Mouse (Mus musculus) liver, embryonic 15.5 days (tissue): ENCODE measurements around the gene Fndc3b. TPM values are rescaled to one million over a fixed set of nuclear protein-coding genes. Genes with fewer than 3 reads are reported as not detected.

Experiments used
- ATAC-seq: fragments of 200-750 bp; cut with Nextera tagmentation; 2 replicates; pipeline ENCODE4 v1.8.0; 2017; ENCODE audit warnings: moderate number of reproducible peaks, mild to moderate bottlenecking, moderate library complexity; ENCODE audit not compliant: insufficient read depth
- H3K27ac ChIP-seq: fragments of 300-500 bp; sonication (generic); replicated peaks from 2 replicates; pipeline ENCODE4 v1.5.1; 2015; ENCODE audit warnings: mild to moderate bottlenecking, inconsistent platforms
- H3K27me3 ChIP-seq: fragments of 300-500 bp; sonication (generic); 2 replicates; pipeline ENCODE4 v1.6.1; 2015; ENCODE audit warnings: mild to moderate bottlenecking, inconsistent platforms
- H3K36me3 ChIP-seq: fragments of 300-500 bp; sonication (generic); replicated peaks from 2 replicates; pipeline ENCODE4 v1.6.1; 2015; ENCODE audit warnings: moderate library complexity, mild to moderate bottlenecking, inconsistent platforms
- H3K4me1 ChIP-seq: fragments of 300-500 bp; sonication (generic); replicated peaks from 2 replicates; pipeline ENCODE4 v1.6.1; 2015; ENCODE audit warnings: inconsistent platforms
- H3K4me2 ChIP-seq: fragments of 300-500 bp; sonication (generic); 2 replicates; pipeline ENCODE4 v1.6.1; 2015; ENCODE audit warnings: moderate library complexity, mild to moderate bottlenecking, inconsistent platforms
- H3K4me3 ChIP-seq: fragments of 300-500 bp; sonication (generic); replicated peaks from 2 replicates; pipeline ENCODE4 v1.5.1; 2015; ENCODE audit warnings: mild to moderate bottlenecking, inconsistent platforms
- H3K9ac ChIP-seq: fragments of 300-500 bp; sonication (generic); 2 replicates; pipeline ENCODE4 v1.6.1; 2015; ENCODE audit warnings: moderate library complexity, mild to moderate bottlenecking, inconsistent platforms
- H3K9me3 ChIP-seq: fragments of 300-500 bp; sonication (generic); replicated peaks from 2 replicates; pipeline ENCODE4 v1.6.1; 2016; ENCODE audit warnings: inconsistent platforms
- WGBS: fragments of 180-500 bp; shearing (Covaris S2); methylation state at CpG from one replicate; pipeline ENCODE4 v1.1.7; 2015; ENCODE audit warnings: mixed read lengths; ENCODE audit not compliant: insufficient replicate concordance; 5-methylcytosine and 5-hydroxymethylcytosine counted together
- polyA plus RNA-seq: library from polyadenylated mRNA; unstranded; fragments of >200 nt; fragmentation: Nextera tagmentation; extraction: Ambion mirVana; gene quantifications from 2 replicates; pipeline ENCODE4 v1.2.1, GENCODE M21; 2015

Gene Fndc3b
- polyA plus RNA-seq, 1 experiment from 2014 or later, result 8.5 TPM

DNA sequence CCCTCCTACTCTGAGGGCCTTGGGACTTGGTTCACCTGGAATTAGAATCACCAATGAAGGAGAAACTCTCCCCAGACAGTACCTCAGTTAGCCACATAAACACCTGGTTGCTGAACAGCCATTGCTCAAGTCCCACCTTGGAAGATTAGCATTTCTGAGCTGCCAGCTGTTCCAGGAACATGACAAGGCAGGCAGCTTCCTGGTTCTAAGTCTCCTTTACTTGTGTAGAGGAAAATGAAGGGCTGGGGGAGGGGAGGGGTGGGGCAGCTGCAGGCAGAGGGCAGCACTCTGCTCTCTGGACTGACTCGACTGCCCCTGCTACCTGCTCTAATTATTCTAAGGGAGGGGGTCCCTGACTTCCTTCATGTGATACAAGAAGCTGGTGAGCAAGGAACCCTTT is 45.8 kb downstream of the Fndc3b start:
- H3K36me3 ChIP-seq, result no peaks in the 10 kb centered on the region
- no peak overlapping the region for H3K27ac ChIP-seq
- ATAC-seq, result no peak
- H3K27me3 ChIP-seq, result no peaks in the 10 kb centered on the region
- H3K9ac ChIP-seq, result no peak overlapping the region
- H3K4me1 ChIP-seq, result peaks cover 18% of the 10 kb centered on the region
- H3K9me3 ChIP-seq, result no peaks in the 10 kb centered on the region
- H3K4me2 ChIP-seq, result no peak overlapping the region
- no peak overlapping the region for H3K4me3 ChIP-seq
- 6% methylated on average over 1 of the region's 1 CpGs for WGBS

DNA sequence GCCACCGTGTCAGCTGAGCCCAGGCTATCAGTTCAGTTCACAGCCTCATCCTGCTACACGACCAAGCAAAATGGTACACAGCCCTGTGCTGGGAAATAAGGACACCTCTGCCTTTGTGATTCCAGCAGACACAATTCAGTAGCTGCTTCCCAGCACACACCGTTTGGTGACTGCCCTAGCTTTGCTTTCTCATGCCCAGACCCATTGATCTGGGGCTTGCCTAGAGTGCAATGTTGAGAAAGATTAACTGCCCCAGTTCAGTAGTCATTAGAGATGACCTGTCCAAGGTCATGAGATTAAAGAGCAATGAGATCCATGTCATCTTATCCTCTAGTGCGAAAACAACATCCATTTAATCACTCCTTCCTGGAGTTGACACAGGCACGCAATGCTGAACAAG is 47.9 kb downstream of the Fndc3b start:
- no peaks in the 10 kb centered on the region for H3K36me3 ChIP-seq
- WGBS, result 47% methylated on average over 5 of the region's 5 CpGs
- H3K4me1 ChIP-seq, result peaks cover 18% of the 10 kb centered on the region
- H3K9me3 ChIP-seq, result no peaks in the 10 kb centered on the region
- H3K4me3 ChIP-seq, result no peak overlapping the region
- H3K9ac ChIP-seq, result no peak overlapping the region
- ATAC-seq, result peak; percentile 40
- H3K27me3 ChIP-seq, result no peaks in the 10 kb centered on the region
- no peak overlapping the region for H3K27ac ChIP-seq
- no peak overlapping the region for H3K4me2 ChIP-seq

GRCm38 (mm10) chr3:27658198-27658763 is 52.8 kb downstream of the Fndc3b start:
- no peak overlapping the region for H3K9ac ChIP-seq
- H3K27ac ChIP-seq, result no peak overlapping the region
- ATAC-seq, result no peak
- H3K4me1 ChIP-seq, result peaks cover 27% of the 10 kb centered on the region
- no peaks in the 10 kb centered on the region for H3K27me3 ChIP-seq
- H3K9me3 ChIP-seq, result no peaks in the 10 kb centered on the region
- no peak overlapping the region for H3K4me3 ChIP-seq
- WGBS, result 60% methylated on average over 4 of the region's 4 CpGs
- no peak overlapping the region for H3K4me2 ChIP-seq
- H3K36me3 ChIP-seq, result no peaks in the 10 kb centered on the region

GRCm38 (mm10) chr3:27656764-27657390 is 54.2 kb downstream of the Fndc3b start:
- ATAC-seq, result 0 out of 2 replicates have a peak, but pooled peaks have one; percentile 35
- Histone ChIP-seq H3K4me3 (no peak overlapping the region), H3K36me3 (no peaks in the 10 kb centered on the region), H3K4me2 (no peak overlapping the region), H3K9me3 (no peaks in the 10 kb centered on the region), H3K4me1 (peaks cover 32% of the 10 kb centered on the region), H3K27ac (no peak overlapping the region), H3K27me3 (no peaks in the 10 kb centered on the region), H3K9ac (no peak overlapping the region)
- WGBS, result 13% methylated on average over 7 of the region's 7 CpGs

GRCm38 (mm10) chr3:27655673-27656072 is 55.4 kb downstream of the Fndc3b start:
- Histone ChIP-seq H3K4me3 (no peak overlapping the region), H3K27me3 (no peaks in the 10 kb centered on the region), H3K9me3 (no peaks in the 10 kb centered on the region), H3K4me2 (no peak overlapping the region), H3K36me3 (no peaks in the 10 kb centered on the region), H3K9ac (no peak overlapping the region), H3K27ac (no peak overlapping the region), H3K4me1 (peaks cover 37% of the 10 kb centered on the region)
- ATAC-seq, result no peak
- WGBS, result 32% methylated on average over 4 of the region's 4 CpGs

- WGBS, result 62% methylated on average over 11 of the region's 11 CpGs
- Histone ChIP-seq H3K4me3 (no peak overlapping the region), H3K9ac (no peak overlapping the region), H3K4me1 (peaks cover 40% of the 10 kb centered on the region), H3K9me3 (no peaks in the 10 kb centered on the region), H3K4me2 (no peak overlapping the region), H3K27ac (no peak overlapping the region), H3K27me3 (no peaks in the 10 kb centered on the region), H3K36me3 (no peaks in the 10 kb centered on the region)
- ATAC-seq, result no peak
Measured at GRCm38 (mm10) chr3:27655042-27655441, 56.1 kb downstream of the Fndc3b start.

GRCm38 (mm10) chr3:27652451-27653011 is 58.6 kb downstream of the Fndc3b start:
- Histone ChIP-seq H3K27me3 (no peaks in the 10 kb centered on the region), H3K4me3 (no peak overlapping the region), H3K4me2 (no peak overlapping the region), H3K9me3 (no peaks in the 10 kb centered on the region), H3K9ac (no peak overlapping the region), H3K36me3 (no peaks in the 10 kb centered on the region), H3K27ac (no peak overlapping the region), H3K4me1 (peaks cover 49% of the 10 kb centered on the region)
- whole genome bisulfite sequencing, result 25% methylated on average over 9 of the region's 9 CpGs
- ATAC-seq, result no peak

DNA sequence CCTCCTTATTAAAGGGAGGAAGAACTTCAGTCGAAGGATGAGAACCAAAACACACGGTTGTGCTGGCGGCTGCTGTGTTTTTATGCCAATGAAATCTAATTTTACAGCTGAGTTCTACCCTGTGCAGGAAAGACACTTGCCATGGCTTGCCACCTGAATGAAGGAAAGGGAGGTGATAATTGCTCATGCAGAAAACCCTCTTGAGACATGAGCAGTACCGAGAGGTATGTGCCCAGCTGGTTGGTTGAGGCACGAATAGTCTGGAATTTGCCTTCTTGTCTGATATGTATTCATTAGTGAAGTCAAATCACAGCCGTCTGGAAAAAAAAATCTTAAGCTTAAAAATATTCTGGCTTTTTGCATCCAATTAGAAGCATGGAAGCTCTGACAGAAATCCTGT is 59.4 kb downstream of the Fndc3b start:
- H3K4me1 ChIP-seq, result peaks cover 43% of the 10 kb centered on the region
- H3K27me3 ChIP-seq, result no peaks in the 10 kb centered on the region
- no peak overlapping the region for H3K27ac ChIP-seq
- H3K36me3 ChIP-seq, result no peaks in the 10 kb centered on the region
- H3K9me3 ChIP-seq, result no peaks in the 10 kb centered on the region
- no peak overlapping the region for H3K9ac ChIP-seq
- no peak overlapping the region for H3K4me3 ChIP-seq
- WGBS, result 55% methylated on average over 6 of the region's 6 CpGs
- no peak for ATAC-seq
- no peak overlapping the region for H3K4me2 ChIP-seq

DNA sequence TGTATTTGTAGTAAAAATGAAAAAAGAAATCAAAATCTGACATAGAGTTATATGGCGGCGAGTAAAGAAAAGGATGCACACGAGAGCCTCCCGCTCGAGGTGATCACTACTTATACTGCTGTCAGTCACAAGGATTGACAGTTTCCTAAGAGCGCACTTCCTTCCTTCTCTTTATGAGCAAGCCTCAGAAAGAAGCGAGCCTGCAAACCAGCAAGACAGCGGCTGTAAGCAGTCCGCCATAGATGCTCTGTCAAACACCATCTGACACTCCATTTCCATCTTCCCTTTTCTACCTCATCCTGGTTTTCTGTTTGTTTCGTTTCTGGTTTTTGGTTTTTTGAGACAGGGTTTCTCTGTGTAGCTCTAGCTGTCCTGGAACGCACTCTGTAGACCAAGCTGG is 61.0 kb downstream of the Fndc3b start:
- no peak for ATAC-seq
- WGBS, result 36% methylated on average over 11 of the region's 11 CpGs
- H3K27me3 ChIP-seq, result no peaks in the 10 kb centered on the region

GRCm38 (mm10) chr3:27649316-27649715 is 61.8 kb downstream of the Fndc3b start:
- no peak overlapping the region for H3K9ac ChIP-seq
- no peaks in the 10 kb centered on the region for H3K36me3 ChIP-seq
- H3K27me3 ChIP-seq, result no peaks in the 10 kb centered on the region
- H3K27ac ChIP-seq, result no peak overlapping the region
- WGBS, result 36% methylated on average over 1 of the region's 1 CpGs
- no peak overlapping the region for H3K4me2 ChIP-seq
- ATAC-seq, result no peak
- no peak overlapping the region for H3K4me3 ChIP-seq
- peaks cover 41% of the 10 kb centered on the region for H3K4me1 ChIP-seq
- no peaks in the 10 kb centered on the region for H3K9me3 ChIP-seq

More for the DNA sequence above, 61.0 kb downstream of the Fndc3b start:
- Histone ChIP-seq H3K9me3 (no peaks in the 10 kb centered on the region), H3K9ac (no peak overlapping the region), H3K4me2 (no peak overlapping the region), H3K27ac (no peak overlapping the region), H3K4me3 (no peak overlapping the region), H3K4me1 (peaks cover 36% of the 10 kb centered on the region), H3K36me3 (no peaks in the 10 kb centered on the region)

- H3K4me3 ChIP-seq, result no peak overlapping the region
- peaks cover 9% of the 10 kb centered on the region; the same call in 1 of the 2 replicates for H3K36me3 ChIP-seq
- no peak overlapping the region for H3K27ac ChIP-seq
- no peak for ATAC-seq
- no peak overlapping the region for H3K4me2 ChIP-seq
- 0 out of 2 replicates have a peak, but pooled peaks cover 14% of the 10 kb centered on the region for H3K4me1 ChIP-seq
- no peaks in the 10 kb centered on the region for H3K9me3 ChIP-seq
- H3K9ac ChIP-seq, result no peak overlapping the region
- no peaks in the 10 kb centered on the region for H3K27me3 ChIP-seq
- WGBS, result 75% methylated on average over 6 of the region's 6 CpGs
Measured at GRCm38 (mm10) chr3:27642381-27642780, 68.7 kb downstream of the Fndc3b start.
